Mouse (Mus musculus) kidney, embryonic 14.5 days (tissue): ENCODE measurements around the gene Wsb2. TPM values are rescaled to one million over a fixed set of nuclear protein-coding genes. Genes with fewer than 3 reads are reported as not detected.

ENCODE experiments used
- ATAC-seq: fragments of 200-750 bp; cut with Nextera tagmentation; 2 replicates; pipeline ENCODE4 v1.8.0; 2017; ENCODE audit warnings: moderate number of reproducible peaks, mild to moderate bottlenecking, moderate TSS enrichment, moderate library complexity; ENCODE audit not compliant: low FRiP score, low TSS enrichment
- H3K27ac ChIP-seq: fragments of 300-500 bp; sonication (generic); 2 replicates; pipeline ENCODE4 v1.5.1; 2014; ENCODE audit warnings: low read depth, mild to moderate bottlenecking, low read length, moderate library complexity, mixed read lengths
- H3K27me3 ChIP-seq: fragments of 300-500 bp; sonication (generic); 2 replicates; pipeline ENCODE4 v1.6.1; 2014; ENCODE audit warnings: mild to moderate bottlenecking, low read length; ENCODE audit not compliant: control insufficient read depth, insufficient read depth
- H3K36me3 ChIP-seq: fragments of 300-500 bp; sonication (generic); 2 replicates; pipeline ENCODE4 v1.6.1; 2014; ENCODE audit warnings: low read length, mixed read lengths; ENCODE audit not compliant: control insufficient read depth, insufficient read depth
- H3K4me1 ChIP-seq: fragments of 300-500 bp; sonication (generic); 2 replicates; pipeline ENCODE4 v1.6.1; 2014; ENCODE audit warnings: low read length, mixed read lengths; ENCODE audit not compliant: control insufficient read depth, insufficient read depth
- H3K4me2 ChIP-seq: fragments of 300-500 bp; sonication (generic); replicated peaks from 2 replicates; pipeline ENCODE4 v1.6.1; 2014; ENCODE audit warnings: low read depth, mild to moderate bottlenecking, low read length
- H3K4me3 ChIP-seq: fragments of 300-500 bp; sonication (generic); 2 replicates; pipeline ENCODE4 v1.5.1; 2014; ENCODE audit warnings: mild to moderate bottlenecking, low read length
- H3K9ac ChIP-seq: fragments of 300-500 bp; sonication (generic); 2 replicates; pipeline ENCODE4 v1.6.1; 2014; ENCODE audit warnings: low read depth, mild to moderate bottlenecking, low read length, moderate library complexity
- H3K9me3 ChIP-seq: fragments of 300-500 bp; sonication (generic); 2 replicates; pipeline ENCODE4 v1.6.1; 2016; ENCODE audit warnings: low read length; ENCODE audit not compliant: control insufficient read depth
- WGBS: fragments of 180-500 bp; shearing (Covaris S2); extraction: QIAGEN DNeasy Blood & Tissue Kit; methylation state at CpG from one replicate; pipeline ENCODE4 v1.1.7; 2014; 5-methylcytosine and 5-hydroxymethylcytosine counted together
- polyA plus RNA-seq: library from polyadenylated mRNA; unstranded; fragments of >200 nt; fragmentation: Nextera tagmentation; extraction: Ambion mirVana; gene quantifications from 2 replicates; pipeline ENCODE4 v1.2.1, GENCODE M21; 2014

The Wsb2 gene
- polyA plus RNA-seq, 1 experiment from 2014 or later, result 72.2 TPM

DNA sequence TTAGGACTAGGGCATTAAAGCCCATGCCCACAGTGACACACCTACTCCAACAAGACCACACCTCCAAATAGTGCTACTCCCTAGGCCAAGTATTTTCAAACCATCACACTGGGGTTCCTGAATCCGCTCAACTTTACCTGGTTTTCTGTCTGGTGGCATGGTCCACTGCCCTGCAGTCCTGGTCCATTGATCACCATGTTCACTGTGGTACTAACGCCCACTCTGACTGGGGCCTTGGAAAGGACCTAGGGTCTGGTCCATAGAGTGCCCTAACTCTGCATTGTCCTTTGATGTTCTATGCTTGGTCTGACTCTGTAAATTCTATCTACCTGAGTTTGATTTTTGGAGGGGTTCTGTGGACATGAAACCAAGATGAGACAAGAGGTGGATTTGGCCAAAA, 9.3 kb upstream of the Wsb2 start:
- Histone ChIP-seq H3K9ac (no peak overlapping the region), H3K36me3 (0 out of 2 replicates have a peak, but pooled peaks cover 3% of the 10 kb centered on the region), H3K27ac (no peak overlapping the region), H3K9me3 (no peaks in the 10 kb centered on the region; the same call in 1 of the 2 replicates), H3K27me3 (no peaks in the 10 kb centered on the region), H3K4me1 (no peaks in the 10 kb centered on the region), H3K4me2 (no peak overlapping the region), H3K4me3 (no peak overlapping the region)
- 87% methylated on average over 2 of the region's 2 CpGs for WGBS
- 0 out of 2 replicates have a peak, but pooled peaks have one; percentile 63 for ATAC-seq

GRCm38 (mm10) chr5:117348279-117348678, 8.8 kb upstream of the Wsb2 start:
- H3K4me1 ChIP-seq, result no peaks in the 10 kb centered on the region
- ATAC-seq, result peak; percentile 49
- H3K9me3 ChIP-seq, result no peaks in the 10 kb centered on the region; the same call in 1 of the 2 replicates
- no peak overlapping the region for H3K27ac ChIP-seq
- no peak overlapping the region for H3K9ac ChIP-seq
- WGBS, result 36% methylated on average over 19 of the region's 19 CpGs
- no peaks in the 10 kb centered on the region for H3K27me3 ChIP-seq
- H3K4me3 ChIP-seq, result no peak overlapping the region
- H3K36me3 ChIP-seq, result 0 out of 2 replicates have a peak, but pooled peaks cover 3% of the 10 kb centered on the region
- no peak overlapping the region for H3K4me2 ChIP-seq

DNA sequence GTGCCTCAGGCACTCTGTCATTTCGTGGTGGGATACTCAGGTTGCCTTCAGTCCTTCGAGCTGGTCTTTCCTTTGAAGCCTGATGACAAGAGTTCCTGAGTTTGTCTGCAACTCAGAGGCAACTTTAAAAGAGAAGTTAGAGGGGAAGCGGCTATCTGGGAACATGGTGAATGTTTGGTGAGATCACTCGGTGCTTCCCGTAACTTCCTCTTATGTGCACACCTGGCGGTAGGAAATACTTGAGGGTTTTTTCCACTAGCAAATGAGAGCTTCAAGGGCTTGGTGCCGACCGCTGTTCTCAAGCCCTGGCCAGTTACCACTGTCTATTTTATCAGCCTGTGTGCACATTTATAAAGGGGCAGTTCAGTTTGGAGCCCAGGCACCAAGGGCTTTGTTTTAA, 3.0 kb upstream of the Wsb2 start:
- H3K4me1 ChIP-seq, result peaks cover 11% of the 10 kb centered on the region
- ATAC-seq, result no peak
- H3K9ac ChIP-seq, result no peak overlapping the region
- H3K27me3 ChIP-seq, result no peaks in the 10 kb centered on the region
- H3K9me3 ChIP-seq, result no peaks in the 10 kb centered on the region
- no peak overlapping the region for H3K4me3 ChIP-seq
- no peaks in the 10 kb centered on the region for H3K36me3 ChIP-seq
- no peak overlapping the region for H3K4me2 ChIP-seq
- no peak overlapping the region for H3K27ac ChIP-seq
- 69% methylated on average over 8 of the region's 8 CpGs for WGBS

DNA sequence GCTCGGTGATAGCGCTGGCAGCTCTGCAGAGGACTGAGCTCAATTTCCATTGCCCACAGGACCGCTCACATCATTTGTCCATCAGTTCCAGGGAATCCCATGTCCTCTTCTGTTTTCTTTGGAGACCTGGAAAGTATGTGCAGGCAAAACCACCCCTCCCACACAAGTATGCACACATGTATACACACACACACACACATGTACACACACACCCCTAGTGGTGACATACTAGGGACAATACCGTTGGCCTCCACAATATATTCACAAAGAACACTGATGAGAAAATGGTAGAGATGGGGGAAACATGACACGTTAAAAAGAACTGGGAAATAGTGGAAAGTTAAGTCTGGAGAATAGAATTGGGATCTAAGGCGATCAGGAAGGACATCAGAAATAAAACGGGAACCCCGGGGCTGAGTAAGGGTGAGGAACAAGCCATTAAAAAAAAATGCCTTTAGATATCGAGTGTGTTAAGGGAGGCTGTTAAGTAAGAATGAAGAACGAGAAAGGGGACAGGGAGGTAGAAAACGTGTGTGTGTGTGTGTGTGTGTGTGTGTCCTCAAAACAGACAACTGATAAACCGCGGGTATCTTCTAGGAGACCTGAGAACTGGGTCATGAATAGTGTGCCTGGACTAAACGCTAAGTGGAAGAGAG, 1.3 kb upstream of the Wsb2 start:
- Histone ChIP-seq H3K9me3 (no peaks in the 10 kb centered on the region), H3K36me3 (no peaks in the 10 kb centered on the region), H3K27ac (peak overlapping the region; percentile 93), H3K4me2 (peak overlapping the region; percentile 87), H3K27me3 (no peaks in the 10 kb centered on the region), H3K4me3 (peak overlapping the region; percentile 94), H3K4me1 (peaks cover 27% of the 10 kb centered on the region), H3K9ac (peak overlapping the region; percentile 93; the same call in 1 of the 2 replicates)
- ATAC-seq, result no peak
- 43% methylated on average over 14 of the region's 14 CpGs for WGBS

DNA sequence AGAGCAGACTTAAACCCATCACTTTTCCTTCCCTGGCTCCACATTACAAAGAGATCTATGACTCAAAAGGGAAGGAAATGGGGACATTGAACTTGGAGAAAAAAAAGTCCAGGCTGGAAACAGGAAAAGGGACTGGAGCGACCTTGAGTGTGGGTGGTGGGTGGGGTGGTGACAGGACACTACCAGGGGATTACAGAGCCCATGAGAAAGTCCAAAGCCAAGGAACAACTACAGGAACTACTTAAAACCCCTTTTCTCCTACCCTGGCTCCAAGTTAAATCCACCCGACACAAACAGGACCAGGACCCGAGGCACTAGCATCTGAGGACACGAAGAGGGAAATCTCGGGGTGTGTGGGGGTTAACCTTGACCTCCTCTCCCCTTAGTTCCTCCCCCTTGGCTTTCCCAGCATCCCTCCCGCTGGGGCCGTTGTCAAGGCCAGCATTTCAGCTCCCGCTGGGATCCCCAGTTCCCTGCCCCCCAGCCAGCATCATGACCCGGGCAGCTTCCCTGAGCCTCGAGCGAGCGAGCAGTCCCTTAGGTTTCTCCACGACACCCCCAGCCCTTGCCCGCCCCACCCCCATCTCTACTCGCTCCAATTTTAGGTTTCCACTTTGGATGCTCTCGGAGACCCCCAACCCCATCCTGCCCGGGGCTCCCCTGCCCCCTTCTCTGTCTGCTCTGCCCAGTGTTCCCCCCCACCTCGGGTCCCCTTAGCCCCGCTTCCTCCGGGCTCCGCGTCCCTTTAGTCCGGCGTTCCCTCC, 557 bp upstream of the Wsb2 start:
- peak overlapping the region; percentile 87 for H3K4me2 ChIP-seq
- no peaks in the 10 kb centered on the region for H3K9me3 ChIP-seq
- peak overlapping the region; percentile 94 for H3K4me3 ChIP-seq
- no peaks in the 10 kb centered on the region for H3K36me3 ChIP-seq
- WGBS, result under 1% methylated on average over 22 of the region's 24 CpGs
- ATAC-seq, result peak; percentile 63
- H3K4me1 ChIP-seq, result peaks cover 34% of the 10 kb centered on the region
- H3K9ac ChIP-seq, result peak overlapping the region; percentile 93
- peak overlapping the region; percentile 93 for H3K27ac ChIP-seq
- no peaks in the 10 kb centered on the region for H3K27me3 ChIP-seq

DNA sequence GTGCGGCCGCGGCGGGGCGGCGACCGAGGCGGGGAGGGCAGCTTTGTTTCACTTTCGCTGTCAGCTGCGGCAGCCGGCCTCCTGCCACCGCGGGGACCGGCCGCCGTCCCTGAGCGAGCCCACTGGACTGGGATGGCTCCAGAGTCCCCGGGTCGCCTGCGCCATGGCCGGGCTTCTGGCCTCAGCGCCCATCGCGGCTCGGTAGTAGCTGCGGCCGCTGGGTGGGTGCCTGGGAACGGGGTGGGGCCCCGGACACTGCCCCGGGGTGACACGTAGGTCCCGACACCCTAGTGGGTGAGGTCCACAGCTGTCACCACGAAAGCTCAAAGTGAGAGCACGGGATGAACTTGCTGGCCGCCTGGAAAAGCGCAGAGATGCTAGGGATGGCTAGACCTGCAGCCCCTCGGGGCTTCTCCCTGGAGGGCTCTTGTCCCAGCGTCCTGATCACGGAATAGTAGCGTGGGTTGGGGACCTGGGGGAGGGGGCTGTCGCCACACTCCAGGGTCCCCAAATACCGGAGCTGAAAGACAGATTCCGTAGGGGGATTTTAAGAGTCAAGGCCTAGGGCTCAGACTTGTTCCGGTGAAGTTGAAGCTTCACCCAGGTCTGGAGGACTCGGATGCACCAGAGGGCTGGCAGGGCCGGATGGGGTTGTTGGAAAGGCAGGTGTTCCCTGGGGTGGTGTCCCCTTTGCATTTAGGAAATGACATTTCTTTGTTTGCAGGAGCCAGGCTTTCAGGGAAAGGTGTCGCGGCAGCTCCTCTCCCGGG, 559 bp downstream of the Wsb2 start:
- H3K4me1 ChIP-seq, result peaks cover 46% of the 10 kb centered on the region
- WGBS, result 1% methylated on average over 34 of the region's 49 CpGs

GRCm38 (mm10) chr5:117358248-117358630, 1.1 kb downstream of the Wsb2 start:
- peak overlapping the region; percentile 93 for H3K9ac ChIP-seq
- ATAC-seq, result no peak
- H3K9me3 ChIP-seq, result no peaks in the 10 kb centered on the region
- peak overlapping the region; percentile 94 for H3K4me3 ChIP-seq
- H3K4me2 ChIP-seq, result peak overlapping the region; percentile 87
- H3K4me1 ChIP-seq, result peaks cover 46% of the 10 kb centered on the region
- no peaks in the 10 kb centered on the region for H3K27me3 ChIP-seq
- no peaks in the 10 kb centered on the region; the same call in 1 of the 2 replicates for H3K36me3 ChIP-seq
- H3K27ac ChIP-seq, result peak overlapping the region; percentile 93; the same call in 1 of the 2 replicates
- WGBS, result 10% methylated on average over 6 of the region's 6 CpGs

More for the DNA sequence above, 559 bp downstream of the Wsb2 start:
- peak overlapping the region; percentile 94 for H3K4me3 ChIP-seq
- peak overlapping the region; percentile 87 for H3K4me2 ChIP-seq
- peak overlapping the region; percentile 93 for H3K27ac ChIP-seq
- H3K9ac ChIP-seq, result peak overlapping the region; percentile 93
- no peaks in the 10 kb centered on the region; the same call in 1 of the 2 replicates for H3K36me3 ChIP-seq
- H3K27me3 ChIP-seq, result no peaks in the 10 kb centered on the region
- ATAC-seq, result peak; percentile 43; the same call in 1 of the 2 replicates
- no peaks in the 10 kb centered on the region for H3K9me3 ChIP-seq

DNA sequence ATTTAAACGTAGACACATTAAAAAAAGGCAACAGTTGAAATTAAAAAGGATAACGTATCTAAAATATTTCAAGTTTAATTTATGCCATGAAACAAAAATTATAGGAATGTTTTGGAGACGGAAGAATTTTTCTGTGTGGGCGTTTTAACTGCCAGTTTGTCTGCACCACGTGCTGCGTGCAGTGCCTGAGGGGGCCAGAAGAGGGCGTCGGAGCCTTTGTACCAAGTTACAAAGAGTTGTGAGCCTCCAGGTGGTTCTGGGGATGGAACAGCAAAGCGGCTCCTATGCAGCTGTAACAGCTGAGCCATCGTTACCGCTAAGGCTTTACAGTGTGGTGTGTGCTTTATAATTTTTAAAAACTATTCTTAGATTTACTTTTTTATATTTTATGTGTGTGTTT, 1.6 kb downstream of the Wsb2 start:
- Histone ChIP-seq H3K27ac (no peak overlapping the region), H3K9ac (no peak overlapping the region), H3K4me2 (peak overlapping the region; percentile 87), H3K4me3 (no peak overlapping the region), H3K27me3 (no peaks in the 10 kb centered on the region), H3K36me3 (peaks cover 3% of the 10 kb centered on the region), H3K4me1 (peaks cover 48% of the 10 kb centered on the region), H3K9me3 (no peaks in the 10 kb centered on the region)
- 47% methylated on average over 11 of the region's 11 CpGs for WGBS
- ATAC-seq, result no peak
